Mouse (Mus musculus): ENCODE results near the gene Bmp5. TPM values are rescaled to one million over a fixed set of nuclear protein-coding genes. Genes with fewer than 3 reads are reported as not detected.

Bmp5 gene
- polyA plus RNA-seq, 1 experiment: not detected

DNA sequence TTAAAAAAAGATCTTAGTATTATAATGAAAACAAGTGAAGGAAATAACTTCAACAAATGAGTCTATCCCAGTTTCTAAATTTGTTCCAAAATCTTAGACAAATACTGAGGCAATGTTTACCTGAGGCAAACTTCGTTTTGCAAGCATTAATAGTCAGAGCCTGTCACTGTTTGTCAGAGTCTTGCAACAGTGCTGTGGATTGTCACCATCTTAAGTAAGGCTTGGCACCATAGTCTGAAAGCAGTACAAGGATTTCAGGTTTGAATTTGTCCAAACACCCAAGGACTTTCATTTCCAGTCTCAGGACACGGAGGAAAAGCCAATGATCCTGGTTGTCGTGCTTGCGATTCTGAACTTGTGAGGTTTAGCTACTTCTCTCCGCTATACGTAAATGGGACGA is 10.4 kb upstream of the Bmp5 start:
- H3ac ChIP-seq (ENCODE audit: control insufficient read depth, insufficient read length): no peak overlapping the region
- H3K36me3 ChIP-seq (ENCODE audit: control insufficient read depth, insufficient read depth): no peaks in the 10 kb centered on the region
- H3K4me2 ChIP-seq (ENCODE audit: low read depth): no peak overlapping the region
- TF ChIP-seq MYOD1 (IDR thresholded peaks at IDR 0.05; ENCODE audit: control insufficient read depth in 1 of 3, insufficient read length in 2 of 3, low read depth in 2 of 3) (no peak), SRF (IDR thresholded peaks at IDR 0.05; ENCODE audit: control insufficient read depth, insufficient read length, low read depth) (no peak), MYOG (IDR thresholded peaks at IDR 0.05; ENCODE audit: control insufficient read depth in 1 of 3, insufficient read depth in 1 of 3, insufficient read length in 2 of 3, low read depth in 2 of 3) (no peak), TCF3 (IDR thresholded peaks at IDR 0.05; ENCODE audit: insufficient read length, low read depth) (no peak), POLR2A (IDR thresholded peaks at IDR 0.05; ENCODE audit: insufficient read length, low read depth) (no peak), REST (IDR thresholded peaks at IDR 0.05; ENCODE audit: insufficient read depth, insufficient read length) (no peak), USF1 (IDR thresholded peaks at IDR 0.05; ENCODE audit: low read depth) (no peak), TCF12 (IDR thresholded peaks at IDR 0.05; ENCODE audit: insufficient read depth, poor library complexity, severe bottlenecking) (no peak), CEBPB (IDR thresholded peaks at IDR 0.05; ENCODE audit: insufficient read depth, poor library complexity, severe bottlenecking) (no peak), E2F4 (IDR thresholded peaks at IDR 0.05; ENCODE audit: insufficient read depth) (no peak), MAX (IDR thresholded peaks at IDR 0.05; ENCODE audit: low read depth) (no peak), POLR2AphosphoS2 (IDR thresholded peaks at IDR 0.05; ENCODE audit: insufficient read length, low read depth) (no peak)
- no peaks in the 10 kb centered on the region for H3K27me3 ChIP-seq (ENCODE audit: control insufficient read depth, insufficient read depth, insufficient read length)
- no peaks in the 10 kb centered on the region for H3K79me2 ChIP-seq (ENCODE audit: control insufficient read depth, insufficient read depth)
- no peak overlapping the region for H3K4me3 ChIP-seq

DNA sequence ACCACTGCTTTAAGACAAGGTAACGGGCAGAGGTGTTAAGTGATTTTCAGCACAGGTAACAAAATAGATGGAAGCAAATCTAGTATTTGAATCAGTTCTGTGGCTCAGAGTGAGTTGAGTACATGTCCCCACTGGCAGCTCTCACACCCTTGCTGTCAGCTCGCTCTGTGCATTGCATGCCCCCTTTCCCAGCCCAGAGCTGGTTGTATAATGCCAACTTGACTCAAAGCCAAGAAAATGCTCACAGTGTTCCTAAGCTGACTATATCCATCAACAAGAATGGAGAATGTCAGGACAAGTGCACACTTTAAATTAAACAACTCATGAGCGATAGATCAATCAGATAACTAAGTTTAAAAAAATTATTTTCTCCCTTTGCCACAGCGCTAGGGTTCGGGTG is 8.6 kb upstream of the Bmp5 start:
- TF ChIP-seq TCF3 (IDR thresholded peaks at IDR 0.05; ENCODE audit: insufficient read length, low read depth): no peak
- no peak for TF ChIP-seq SRF (IDR thresholded peaks at IDR 0.05; ENCODE audit: control insufficient read depth, insufficient read length, low read depth)
- no peak for TF ChIP-seq POLR2AphosphoS2 (IDR thresholded peaks at IDR 0.05; ENCODE audit: insufficient read length, low read depth)
- TF ChIP-seq USF1 (IDR thresholded peaks at IDR 0.05; ENCODE audit: low read depth): no peak
- TF ChIP-seq REST (IDR thresholded peaks at IDR 0.05; ENCODE audit: insufficient read depth, insufficient read length): no peak
- H3ac ChIP-seq (ENCODE audit: control insufficient read depth, insufficient read length): no peak overlapping the region
- H3K4me2 ChIP-seq (ENCODE audit: low read depth): no peak overlapping the region
- no peaks in the 10 kb centered on the region for H3K27me3 ChIP-seq (ENCODE audit: control insufficient read depth, insufficient read depth, insufficient read length)
- H3K36me3 ChIP-seq (ENCODE audit: control insufficient read depth, insufficient read depth): no peaks in the 10 kb centered on the region
- H3K79me2 ChIP-seq (ENCODE audit: control insufficient read depth, insufficient read depth): no peaks in the 10 kb centered on the region
- no peak overlapping the region for H3K4me3 ChIP-seq

DNA sequence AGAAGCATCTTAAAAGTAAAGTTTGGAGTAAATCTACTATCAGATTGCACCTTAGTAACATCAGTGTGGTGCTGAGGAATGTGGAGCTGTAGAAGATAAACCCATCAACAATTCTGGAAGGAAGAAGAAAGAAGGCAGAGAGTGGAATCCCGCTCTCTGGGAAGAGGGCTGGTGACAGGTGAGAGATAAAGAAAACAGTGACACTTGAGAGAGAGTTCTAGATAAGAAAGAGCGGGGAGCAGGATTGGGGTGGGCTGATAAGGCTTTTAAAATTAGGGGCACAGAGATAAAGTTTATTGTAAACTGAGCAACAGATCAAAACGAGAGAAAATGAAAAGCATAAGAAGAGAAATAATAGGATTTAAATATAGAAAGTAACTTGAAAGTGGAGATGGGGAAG is 6.1 kb upstream of the Bmp5 start:
- Histone ChIP-seq H3K4me3 (no peak overlapping the region), H3K27me3 (ENCODE audit: control insufficient read depth, insufficient read depth, insufficient read length) (no peaks in the 10 kb centered on the region), H3ac (ENCODE audit: control insufficient read depth, insufficient read length) (no peak overlapping the region), H3K4me2 (ENCODE audit: low read depth) (no peak overlapping the region), H3K36me3 (ENCODE audit: control insufficient read depth, insufficient read depth) (no peaks in the 10 kb centered on the region), H3K79me2 (ENCODE audit: control insufficient read depth, insufficient read depth) (no peaks in the 10 kb centered on the region)
- TF ChIP-seq MAX (IDR thresholded peaks at IDR 0.05; ENCODE audit: low read depth) (no peak), E2F4 (IDR thresholded peaks at IDR 0.05; ENCODE audit: insufficient read depth) (no peak), TCF3 (IDR thresholded peaks at IDR 0.05; ENCODE audit: insufficient read length, low read depth) (no peak), MYOD1 (IDR thresholded peaks at IDR 0.05; ENCODE audit: control insufficient read depth in 1 of 3, insufficient read length in 2 of 3, low read depth in 2 of 3) (no peak), USF1 (IDR thresholded peaks at IDR 0.05; ENCODE audit: low read depth) (no peak), TCF12 (IDR thresholded peaks at IDR 0.05; ENCODE audit: insufficient read depth, poor library complexity, severe bottlenecking) (no peak), REST (IDR thresholded peaks at IDR 0.05; ENCODE audit: insufficient read depth, insufficient read length) (no peak), POLR2A (IDR thresholded peaks at IDR 0.05; ENCODE audit: insufficient read length, low read depth) (no peak), POLR2AphosphoS2 (IDR thresholded peaks at IDR 0.05; ENCODE audit: insufficient read length, low read depth) (no peak), SRF (IDR thresholded peaks at IDR 0.05; ENCODE audit: control insufficient read depth, insufficient read length, low read depth) (no peak), CEBPB (IDR thresholded peaks at IDR 0.05; ENCODE audit: insufficient read depth, poor library complexity, severe bottlenecking) (no peak), MYOG (IDR thresholded peaks at IDR 0.05; ENCODE audit: control insufficient read depth in 1 of 3, insufficient read depth in 1 of 3, insufficient read length in 2 of 3, low read depth in 2 of 3) (no peak)

DNA sequence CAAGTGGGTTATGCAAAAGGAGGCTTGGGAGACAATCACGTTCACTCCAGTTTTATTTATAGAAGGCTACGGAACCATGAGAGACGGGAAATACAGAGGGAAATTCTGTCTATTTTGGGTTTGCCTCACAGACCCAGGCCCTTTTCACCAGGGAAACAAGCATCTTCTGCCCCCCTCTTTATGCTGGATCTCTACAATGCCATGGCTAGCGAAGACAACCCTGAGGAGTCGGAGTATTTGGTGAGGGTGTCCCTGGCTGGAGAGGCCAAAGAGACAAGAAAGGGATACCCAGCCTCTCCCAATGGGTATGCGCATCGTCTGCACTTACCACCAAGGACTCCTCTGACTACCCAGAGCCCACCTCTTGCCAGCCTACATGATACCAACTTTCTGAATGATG is 989 bp downstream of the Bmp5 start:
- Histone ChIP-seq H3K4me3 (no peak overlapping the region), H3ac (ENCODE audit: control insufficient read depth, insufficient read length) (no peak overlapping the region), H3K36me3 (ENCODE audit: control insufficient read depth, insufficient read depth) (no peaks in the 10 kb centered on the region), H3K27me3 (ENCODE audit: control insufficient read depth, insufficient read depth, insufficient read length) (no peaks in the 10 kb centered on the region), H3K79me2 (ENCODE audit: control insufficient read depth, insufficient read depth) (no peaks in the 10 kb centered on the region), H3K4me2 (ENCODE audit: low read depth) (no peak overlapping the region)
- TF ChIP-seq TCF12 (IDR thresholded peaks at IDR 0.05; ENCODE audit: insufficient read depth, poor library complexity, severe bottlenecking) (no peak), TCF3 (IDR thresholded peaks at IDR 0.05; ENCODE audit: insufficient read length, low read depth) (no peak), MYOD1 (IDR thresholded peaks at IDR 0.05; ENCODE audit: control insufficient read depth in 1 of 3, insufficient read length in 2 of 3, low read depth in 2 of 3) (no peak), POLR2AphosphoS2 (IDR thresholded peaks at IDR 0.05; ENCODE audit: insufficient read length, low read depth) (no peak), MAX (IDR thresholded peaks at IDR 0.05; ENCODE audit: low read depth) (no peak), CEBPB (IDR thresholded peaks at IDR 0.05; ENCODE audit: insufficient read depth, poor library complexity, severe bottlenecking) (no peak), USF1 (IDR thresholded peaks at IDR 0.05; ENCODE audit: low read depth) (no peak), POLR2A (IDR thresholded peaks at IDR 0.05; ENCODE audit: insufficient read length, low read depth) (no peak), MYOG (IDR thresholded peaks at IDR 0.05; ENCODE audit: control insufficient read depth in 1 of 3, insufficient read depth in 1 of 3, insufficient read length in 2 of 3, low read depth in 2 of 3) (no peak)

DNA sequence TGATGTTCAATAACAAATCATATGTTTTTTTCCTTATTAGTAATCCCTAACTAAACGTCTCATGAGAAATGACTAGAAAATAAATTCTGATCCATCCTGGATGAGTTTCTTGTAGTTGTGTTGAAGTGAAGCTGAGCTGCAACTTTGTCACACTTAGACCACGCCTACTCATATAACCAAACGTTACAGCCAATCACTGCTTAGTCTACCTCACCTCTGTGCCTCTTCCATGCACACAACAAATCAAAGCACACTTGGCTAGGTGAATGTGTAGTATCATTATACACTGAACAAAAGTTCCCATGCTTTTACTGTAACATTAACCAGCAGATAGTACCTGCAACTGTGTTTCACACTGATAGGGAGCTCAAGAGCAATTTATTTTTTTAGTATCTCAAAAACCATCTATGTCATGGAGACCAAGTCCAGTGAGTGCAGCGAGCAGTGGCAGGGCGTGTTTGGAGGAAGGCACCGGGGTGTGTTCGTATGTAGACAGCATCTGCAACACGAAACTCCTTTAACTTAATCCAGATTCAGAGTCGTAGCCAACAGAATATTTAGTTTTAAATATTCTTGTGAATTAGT is 3.7 kb downstream of the Bmp5 start:
- no peak overlapping the region for H3K4me3 ChIP-seq
- H3K27me3 ChIP-seq (ENCODE audit: control insufficient read depth, insufficient read depth, insufficient read length): no peaks in the 10 kb centered on the region
- H3K4me2 ChIP-seq (ENCODE audit: low read depth): no peak overlapping the region
- no peaks in the 10 kb centered on the region for H3K36me3 ChIP-seq (ENCODE audit: control insufficient read depth, insufficient read depth)
- no peak overlapping the region for H3ac ChIP-seq (ENCODE audit: control insufficient read depth, insufficient read length)
- TF ChIP-seq SRF (IDR thresholded peaks at IDR 0.05; ENCODE audit: control insufficient read depth, insufficient read length, low read depth): no peak
- TF ChIP-seq REST (IDR thresholded peaks at IDR 0.05; ENCODE audit: insufficient read depth, insufficient read length): no peak
- no peak for TF ChIP-seq POLR2AphosphoS2 (IDR thresholded peaks at IDR 0.05; ENCODE audit: insufficient read length, low read depth)
- no peak for TF ChIP-seq E2F4 (IDR thresholded peaks at IDR 0.05; ENCODE audit: insufficient read depth)
- no peak for TF ChIP-seq POLR2A (IDR thresholded peaks at IDR 0.05; ENCODE audit: insufficient read length, low read depth)
- no peak for TF ChIP-seq MYOG (IDR thresholded peaks at IDR 0.05; ENCODE audit: control insufficient read depth in 1 of 3, insufficient read depth in 1 of 3, insufficient read length in 2 of 3, low read depth in 2 of 3)
- no peak for TF ChIP-seq MAX (IDR thresholded peaks at IDR 0.05; ENCODE audit: low read depth)
- no peak for TF ChIP-seq TCF3 (IDR thresholded peaks at IDR 0.05; ENCODE audit: insufficient read length, low read depth)
- no peak for TF ChIP-seq TCF12 (IDR thresholded peaks at IDR 0.05; ENCODE audit: insufficient read depth, poor library complexity, severe bottlenecking)
- no peak for TF ChIP-seq CEBPB (IDR thresholded peaks at IDR 0.05; ENCODE audit: insufficient read depth, poor library complexity, severe bottlenecking)
- no peak for TF ChIP-seq MYOD1 (IDR thresholded peaks at IDR 0.05; ENCODE audit: control insufficient read depth in 1 of 3, insufficient read length in 2 of 3, low read depth in 2 of 3)
- no peak for TF ChIP-seq USF1 (IDR thresholded peaks at IDR 0.05; ENCODE audit: low read depth)
- H3K79me2 ChIP-seq (ENCODE audit: control insufficient read depth, insufficient read depth): no peaks in the 10 kb centered on the region

Measured in myocyte (in vitro differentiated cells).